Mouse (Mus musculus) kidney, adult 18-20 months (tissue): ENCODE results near the gene Rnf216.

Source experiments
- DNase-seq: peaks from one replicate; pipeline ENCODE4 v3.0.0; 2021

Gene Rnf216

GRCm38 (mm10) chr5:142958464-142958863 lies 154.3 kb downstream of the Rnf216 start:
- DNase-seq = no peak

DNA sequence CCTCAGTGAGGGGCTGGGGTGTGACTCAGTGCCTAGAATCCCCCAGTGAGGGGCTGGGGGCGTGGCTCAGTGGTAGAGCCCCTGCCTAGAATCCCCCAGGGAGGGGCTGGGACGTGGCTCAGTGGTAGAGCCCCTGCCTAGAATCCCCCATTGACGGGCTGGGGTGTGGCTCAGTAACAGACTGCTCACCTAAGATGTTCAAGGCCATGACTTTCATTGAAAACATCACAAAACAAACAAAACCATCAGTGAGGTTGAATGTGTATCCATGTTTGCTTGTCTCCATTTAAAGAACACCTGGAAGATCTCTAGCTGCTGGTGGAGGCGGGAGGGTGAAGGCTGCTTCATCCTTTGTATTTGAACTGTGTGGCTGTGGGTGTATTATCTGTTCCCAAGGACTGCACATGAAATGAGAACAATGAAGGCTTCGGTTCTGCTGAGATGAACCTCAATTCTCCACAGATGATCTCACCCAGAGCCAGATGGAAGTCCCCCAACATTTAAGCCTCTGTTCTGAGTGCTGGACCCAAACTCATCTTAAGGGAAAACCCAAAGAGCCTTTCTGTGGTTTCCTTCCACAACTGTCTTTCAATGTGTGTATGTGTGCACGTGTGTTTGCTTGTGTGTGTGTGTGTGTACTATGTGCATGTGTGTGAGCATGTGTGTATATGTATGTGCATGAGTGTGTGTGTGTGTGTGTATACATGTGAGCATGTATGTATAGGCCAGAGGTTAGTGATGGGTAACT lies 155.7 kb downstream of the Rnf216 start:
- no peak for DNase-seq

DNA sequence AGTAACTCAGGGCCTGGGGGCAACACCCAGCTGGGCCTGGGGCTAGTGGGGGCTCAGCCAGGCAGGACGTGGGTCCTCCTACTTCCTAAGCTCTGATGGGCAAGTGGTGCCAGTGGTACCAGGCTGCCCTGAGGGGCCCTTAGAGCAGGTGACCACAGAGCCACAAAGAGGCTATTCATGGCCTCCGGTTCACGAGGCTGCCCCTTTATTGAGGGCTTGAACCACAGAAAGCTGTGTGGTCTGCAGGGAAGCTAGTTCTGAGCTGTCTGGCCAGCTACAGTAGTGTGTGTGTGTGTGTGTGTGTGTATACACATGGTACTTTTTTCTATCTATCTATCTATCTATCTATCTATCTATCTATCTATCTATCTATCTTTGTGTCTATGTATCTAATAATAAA lies 159.2 kb downstream of the Rnf216 start:
- DNase-seq = no peak

GRCm38 (mm10) chr5:142950405-142950804 lies 162.4 kb downstream of the Rnf216 start:
- no peak for DNase-seq

GRCm38 (mm10) chr5:142949580-142949979 lies 163.2 kb downstream of the Rnf216 start:
- no peak for DNase-seq

DNA sequence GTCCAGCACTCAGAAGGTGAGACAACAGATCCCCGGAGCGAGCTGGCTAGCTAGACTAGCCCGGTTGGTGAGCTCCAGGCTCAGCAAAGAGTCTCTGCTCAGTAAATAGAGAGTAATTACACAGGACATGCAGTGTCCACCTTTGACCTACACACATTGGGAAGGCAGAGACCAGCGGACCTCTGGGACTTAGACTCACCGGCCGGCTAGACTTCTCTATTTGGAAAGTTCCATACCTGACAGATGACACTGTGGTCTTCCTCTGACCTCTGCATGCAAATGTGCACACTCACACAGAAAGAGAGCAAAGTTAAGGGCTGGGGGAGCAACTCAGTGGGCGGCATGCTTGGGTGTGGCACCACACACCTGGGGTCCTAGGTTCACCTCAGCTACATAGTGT lies 165.3 kb downstream of the Rnf216 start:
- DNase-seq = no peak

GRCm38 (mm10) chr5:142944979-142945682 lies 167.7 kb downstream of the Rnf216 start:
- peak; percentile 40 for DNase-seq
